Mouse (Mus musculus): ENCODE results near the gene Fgf3. TPM values are rescaled to one million over a fixed set of nuclear protein-coding genes. Genes with fewer than 3 reads are reported as not detected.
A peak's percentile ranks its signal among the peaks of the same experiment; 100 is the strongest.

The Fgf3 gene
- polyA plus RNA-seq, 1 experiment from 2014 or later, result 1.0 TPM

GRCm38 (mm10) chr7:144846158-144846557 is 8.3 kb downstream of the Fgf3 start:
- H3K4me3 ChIP-seq (ENCODE audit: low read depth, low read length), result no peak overlapping the region

GRCm38 (mm10) chr7:144847067-144847466 is 9.2 kb downstream of the Fgf3 start, which contains the start of gene Fgf4:
Gene Fgf4 (plus strand): TSS chr7:144847367.
- no peaks in the 10 kb centered on the region for H3K4me1 ChIP-seq (ENCODE audit: control insufficient read depth, insufficient read depth, low read length)
- no peaks in the 10 kb centered on the region for H3K9me3 ChIP-seq (replicated peaks; ENCODE audit: control insufficient read depth, low read length)
- ATAC-seq (replicated peaks; ENCODE audit: insufficient number of reproducible peaks, low FRiP score, low TSS enrichment, low read depth), result no peak
- H3K9ac ChIP-seq (replicated peaks; ENCODE audit: low read length), result no peak within 1 kb of the TSS
- H3K27ac ChIP-seq (replicated peaks; ENCODE audit: low read depth, low read length), result no peak within 1 kb of the TSS
- H3K4me2 ChIP-seq (ENCODE audit: low read depth, low read length), result no peak within 1 kb of the TSS
- no peaks in the 10 kb centered on the region; the same call in 1 of the 2 replicates for H3K27me3 ChIP-seq (ENCODE audit: control insufficient read depth, insufficient read depth, low read length)
- DNase-seq (ENCODE audit: low spot score), result no peak
- H3K36me3 ChIP-seq (replicated peaks; ENCODE audit: control insufficient read depth, insufficient read depth, low read depth, low read length), result no peaks in the 10 kb centered on the region
- no peak within 1 kb of the TSS for H3K4me3 ChIP-seq (ENCODE audit: low read depth, low read length)

More at GRCm38 (mm10) chr7:144846158-144846557, 8.3 kb downstream of the Fgf3 start:
- peak; percentile 49 for DNase-seq (ENCODE audit: low spot score)
- Histone ChIP-seq H3K4me2 (ENCODE audit: low read depth, low read length) (no peak overlapping the region), H3K4me1 (ENCODE audit: control insufficient read depth, insufficient read depth, low read length) (no peaks in the 10 kb centered on the region), H3K9me3 (replicated peaks; ENCODE audit: control insufficient read depth, low read length) (no peaks in the 10 kb centered on the region), H3K36me3 (replicated peaks; ENCODE audit: control insufficient read depth, insufficient read depth, low read depth, low read length) (no peaks in the 10 kb centered on the region), H3K27ac (replicated peaks; ENCODE audit: low read depth, low read length) (no peak overlapping the region), H3K27me3 (ENCODE audit: control insufficient read depth, insufficient read depth, low read length) (peaks cover 1% of the 10 kb centered on the region), H3K9ac (replicated peaks; ENCODE audit: low read length) (no peak overlapping the region)
- ATAC-seq (replicated peaks; ENCODE audit: insufficient number of reproducible peaks, low FRiP score, low TSS enrichment, low read depth), result no peak
- WGBS, result 26% methylated on average over 4 of the region's 4 CpGs

GRCm38 (mm10) chr7:144851321-144851720 is 13.4 kb downstream of the Fgf3 start:
- no peak overlapping the region for H3K4me3 ChIP-seq (ENCODE audit: low read depth, low read length)
- H3K36me3 ChIP-seq (replicated peaks; ENCODE audit: control insufficient read depth, insufficient read depth, low read depth, low read length), result no peaks in the 10 kb centered on the region
- H3K4me1 ChIP-seq (ENCODE audit: control insufficient read depth, insufficient read depth, low read length), result no peaks in the 10 kb centered on the region
- no peak overlapping the region for H3K27ac ChIP-seq (replicated peaks; ENCODE audit: low read depth, low read length)
- ATAC-seq (replicated peaks; ENCODE audit: insufficient number of reproducible peaks, low FRiP score, low TSS enrichment, low read depth) (no peak), DNase-seq (ENCODE audit: low spot score) (no peak)
- 50% methylated on average over 3 of the region's 3 CpGs for WGBS
- no peaks in the 10 kb centered on the region for H3K9me3 ChIP-seq (replicated peaks; ENCODE audit: control insufficient read depth, low read length)
- H3K9ac ChIP-seq (replicated peaks; ENCODE audit: low read length), result no peak overlapping the region
- H3K27me3 ChIP-seq (ENCODE audit: control insufficient read depth, insufficient read depth, low read length), result no peaks in the 10 kb centered on the region
- H3K4me2 ChIP-seq (ENCODE audit: low read depth, low read length), result no peak overlapping the region

- H3K27me3 ChIP-seq (ENCODE audit: control insufficient read depth, insufficient read depth, low read length), result peaks cover 7% of the 10 kb centered on the region
- no peaks in the 10 kb centered on the region for H3K4me1 ChIP-seq (ENCODE audit: control insufficient read depth, insufficient read depth, low read length)
- H3K4me2 ChIP-seq (ENCODE audit: low read depth, low read length), result no peak overlapping the region
- 28% methylated on average over 3 of the region's 3 CpGs for WGBS
- ATAC-seq (replicated peaks; ENCODE audit: insufficient number of reproducible peaks, low FRiP score, low TSS enrichment, low read depth), result no peak
- no peak overlapping the region for H3K9ac ChIP-seq (replicated peaks; ENCODE audit: low read length)
- DNase-seq (ENCODE audit: low spot score), result no peak
- H3K4me3 ChIP-seq (ENCODE audit: low read depth, low read length), result no peak overlapping the region
- H3K36me3 ChIP-seq (replicated peaks; ENCODE audit: control insufficient read depth, insufficient read depth, low read depth, low read length), result no peaks in the 10 kb centered on the region
- H3K9me3 ChIP-seq (replicated peaks; ENCODE audit: control insufficient read depth, low read length), result no peaks in the 10 kb centered on the region
- no peak overlapping the region for H3K27ac ChIP-seq (replicated peaks; ENCODE audit: low read depth, low read length)
Observed at GRCm38 (mm10) chr7:144854966-144855365, 17.1 kb downstream of the Fgf3 start.

- no peak overlapping the region for H3K4me2 ChIP-seq (ENCODE audit: low read depth, low read length)
- 88% methylated on average over 7 of the region's 7 CpGs for WGBS
- no peaks in the 10 kb centered on the region for H3K36me3 ChIP-seq (replicated peaks; ENCODE audit: control insufficient read depth, insufficient read depth, low read depth, low read length)
- ATAC-seq (replicated peaks; ENCODE audit: insufficient number of reproducible peaks, low FRiP score, low TSS enrichment, low read depth), result no peak
- H3K27me3 ChIP-seq (ENCODE audit: control insufficient read depth, insufficient read depth, low read length), result peaks cover 29% of the 10 kb centered on the region
- H3K4me1 ChIP-seq (ENCODE audit: control insufficient read depth, insufficient read depth, low read length), result peaks cover 7% of the 10 kb centered on the region
- no peak overlapping the region for H3K9ac ChIP-seq (replicated peaks; ENCODE audit: low read length)
- no peak overlapping the region for H3K4me3 ChIP-seq (ENCODE audit: low read depth, low read length)
- no peaks in the 10 kb centered on the region for H3K9me3 ChIP-seq (replicated peaks; ENCODE audit: control insufficient read depth, low read length)
- DNase-seq (ENCODE audit: low spot score), result no peak
- no peak overlapping the region for H3K27ac ChIP-seq (replicated peaks; ENCODE audit: low read depth, low read length)
Observed at GRCm38 (mm10) chr7:144857158-144857557, 19.3 kb downstream of the Fgf3 start.

- no peak overlapping the region for H3K4me2 ChIP-seq (ENCODE audit: low read depth, low read length)
- no peak overlapping the region for H3K27ac ChIP-seq (replicated peaks; ENCODE audit: low read depth, low read length)
- DNase-seq (ENCODE audit: low spot score) (no peak), ATAC-seq (replicated peaks; ENCODE audit: insufficient number of reproducible peaks, low FRiP score, low TSS enrichment, low read depth) (no peak)
- H3K9me3 ChIP-seq (replicated peaks; ENCODE audit: control insufficient read depth, low read length), result no peaks in the 10 kb centered on the region
- H3K4me1 ChIP-seq (ENCODE audit: control insufficient read depth, insufficient read depth, low read length), result peaks cover 7% of the 10 kb centered on the region
- peaks cover 36% of the 10 kb centered on the region for H3K27me3 ChIP-seq (ENCODE audit: control insufficient read depth, insufficient read depth, low read length)
- no peak overlapping the region for H3K9ac ChIP-seq (replicated peaks; ENCODE audit: low read length)
- WGBS, result 84% methylated on average over 3 of the region's 3 CpGs
- no peak overlapping the region for H3K4me3 ChIP-seq (ENCODE audit: low read depth, low read length)
- no peaks in the 10 kb centered on the region for H3K36me3 ChIP-seq (replicated peaks; ENCODE audit: control insufficient read depth, insufficient read depth, low read depth, low read length)
Observed at GRCm38 (mm10) chr7:144857826-144858342, 20.0 kb downstream of the Fgf3 start.

- H3K36me3 ChIP-seq (replicated peaks; ENCODE audit: control insufficient read depth, insufficient read depth, low read depth, low read length), result no peaks in the 10 kb centered on the region
- DNase-seq (ENCODE audit: low spot score), result no peak
Observed at GRCm38 (mm10) chr7:144858702-144859101, 20.8 kb downstream of the Fgf3 start.

GRCm38 (mm10) chr7:144861056-144861768 is 23.3 kb downstream of the Fgf3 start:
- Histone ChIP-seq H3K27me3 (ENCODE audit: control insufficient read depth, insufficient read depth, low read length) (peaks cover 66% of the 10 kb centered on the region), H3K4me3 (ENCODE audit: low read depth, low read length) (peak overlapping the region; percentile 17), H3K4me1 (ENCODE audit: control insufficient read depth, insufficient read depth, low read length) (peaks cover 7% of the 10 kb centered on the region), H3K9ac (replicated peaks; ENCODE audit: low read length) (no peak overlapping the region), H3K36me3 (replicated peaks; ENCODE audit: control insufficient read depth, insufficient read depth, low read depth, low read length) (no peaks in the 10 kb centered on the region), H3K4me2 (ENCODE audit: low read depth, low read length) (peak overlapping the region; percentile 34), H3K27ac (replicated peaks; ENCODE audit: low read depth, low read length) (no peak overlapping the region), H3K9me3 (replicated peaks; ENCODE audit: control insufficient read depth, low read length) (no peaks in the 10 kb centered on the region)
- WGBS, result 1% methylated on average over 63 of the region's 72 CpGs
- ATAC-seq (replicated peaks; ENCODE audit: insufficient number of reproducible peaks, low FRiP score, low TSS enrichment, low read depth) (no peak), DNase-seq (ENCODE audit: low spot score) (no peak)

More at GRCm38 (mm10) chr7:144858702-144859101, 20.8 kb downstream of the Fgf3 start:
- no peaks in the 10 kb centered on the region for H3K9me3 ChIP-seq (replicated peaks; ENCODE audit: control insufficient read depth, low read length)
- no peak for ATAC-seq (replicated peaks; ENCODE audit: insufficient number of reproducible peaks, low FRiP score, low TSS enrichment, low read depth)
- H3K4me3 ChIP-seq (ENCODE audit: low read depth, low read length), result no peak overlapping the region
- 74% methylated on average over 1 of the region's 1 CpGs for WGBS
- H3K4me2 ChIP-seq (ENCODE audit: low read depth, low read length), result no peak overlapping the region
- no peak overlapping the region for H3K27ac ChIP-seq (replicated peaks; ENCODE audit: low read depth, low read length)
- peaks cover 7% of the 10 kb centered on the region for H3K4me1 ChIP-seq (ENCODE audit: control insufficient read depth, insufficient read depth, low read length)
- H3K27me3 ChIP-seq (ENCODE audit: control insufficient read depth, insufficient read depth, low read length), result peaks cover 44% of the 10 kb centered on the region
- H3K9ac ChIP-seq (replicated peaks; ENCODE audit: low read length), result no peak overlapping the region

Data from embryonic facial prominence, embryonic 11.5 days (tissue).